Mouse (Mus musculus): ENCODE measurements around the gene Clpb.

Gene Clpb

DNA sequence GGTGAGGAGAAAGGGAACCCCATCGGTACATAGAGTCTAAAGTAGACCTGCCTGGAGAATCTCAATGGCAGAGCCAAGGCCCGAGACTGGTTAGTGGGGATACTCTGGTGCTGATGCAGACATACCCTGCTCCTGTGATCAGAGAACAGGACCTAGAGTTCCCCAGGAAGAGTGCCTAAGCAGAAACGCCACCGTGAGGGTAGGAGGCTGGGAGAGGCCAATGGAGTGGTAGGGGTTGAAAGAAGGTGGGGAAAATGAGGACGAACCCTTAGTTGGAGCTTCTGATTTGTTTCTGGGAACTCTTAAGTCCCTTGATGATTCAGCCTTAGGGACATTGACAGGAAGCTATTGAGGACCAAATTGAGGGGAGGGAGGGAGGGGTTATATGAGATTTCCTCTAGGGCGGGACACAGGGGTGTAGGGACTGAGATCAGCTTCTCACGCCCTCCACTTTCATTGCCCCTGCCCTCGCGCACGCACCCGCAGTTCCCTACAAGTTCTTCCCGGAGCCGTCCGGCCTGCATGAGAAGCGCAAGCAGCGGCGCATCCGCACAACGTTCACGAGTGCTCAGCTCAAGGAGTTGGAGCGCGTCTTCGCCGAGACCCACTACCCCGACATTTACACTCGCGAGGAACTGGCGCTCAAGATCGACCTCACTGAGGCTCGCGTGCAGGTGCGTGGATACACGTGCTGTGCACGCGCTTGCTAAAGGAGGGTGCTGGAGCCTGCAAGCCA, 157.0 kb downstream of the Clpb start:
- in situ Hi-C loops (cut with MseI, MboI), result loop anchor here in 1 of 2 experiments (10.0 kb wide), 1 partner anchor 156 kb away; the partner anchor contains the start of gene Clpb

GRCm38 (mm10) chr7:101821571-101822501, 158.4 kb downstream of the Clpb start:
- in situ Hi-C loops (cut with MseI, MboI), result loop anchor here in 1 of 2 experiments (10.0 kb wide), 1 partner anchor 157 kb away; the partner anchor contains the start of gene Clpb

GRCm38 (mm10) chr7:101822836-101823757, 159.7 kb downstream of the Clpb start:
- in situ Hi-C loops (cut with MseI, MboI), result loop anchor here in 1 of 2 experiments (10.0 kb wide), 1 partner anchor 158 kb away; the partner anchor contains the start of gene Clpb

GRCm38 (mm10) chr7:101823758-101824630, 160.6 kb downstream of the Clpb start:
- in situ Hi-C loops (cut with MseI, MboI), result loop anchor here in 1 of 2 experiments (10.0 kb wide), 1 partner anchor 159 kb away; the partner anchor contains the start of gene Clpb

DNA sequence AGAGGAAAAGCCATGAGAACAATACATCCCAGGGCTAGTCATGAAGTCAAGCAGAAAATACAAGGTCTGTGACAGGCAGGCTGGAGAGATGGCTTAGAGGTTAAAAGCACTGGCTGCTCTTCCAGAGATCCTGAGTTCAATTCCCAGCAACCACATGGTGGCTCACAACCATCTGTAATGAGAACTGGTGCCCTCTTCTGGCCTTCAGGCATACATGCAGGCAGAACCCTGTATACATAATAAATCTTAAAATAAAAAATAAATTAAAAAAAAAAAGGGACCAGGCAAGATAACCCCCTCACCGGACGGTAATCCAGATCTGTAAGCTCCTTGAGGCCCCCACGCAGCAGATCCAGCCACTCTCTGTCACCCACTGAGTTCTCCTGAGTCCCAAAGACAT, 166.9 kb downstream of the Clpb start:
- in situ Hi-C loops (cut with MseI, MboI), result no loop called here

GRCm38 (mm10) chr7:101831437-101831836, 168.0 kb downstream of the Clpb start:
- in situ Hi-C loops (cut with MseI, MboI), result no loop called here

DNA sequence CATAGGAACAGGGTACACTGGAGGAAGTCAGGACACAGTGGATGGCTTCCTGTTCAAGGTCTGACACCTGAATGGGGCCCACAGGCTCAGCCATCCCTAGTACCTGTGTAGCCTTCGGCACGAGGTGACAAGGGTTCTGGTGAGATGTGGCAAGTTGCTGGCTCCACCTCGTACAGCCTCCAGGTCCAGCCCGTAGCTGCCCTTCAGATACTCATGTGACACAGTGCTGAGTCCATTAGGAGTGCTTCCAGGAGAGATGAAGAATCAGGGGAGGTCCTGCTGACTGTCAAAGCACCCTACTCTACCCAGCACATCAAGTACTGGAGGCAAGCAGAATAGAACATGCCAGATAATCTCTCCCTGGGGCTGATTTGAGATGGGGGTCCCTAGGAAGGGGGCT, 168.9 kb downstream of the Clpb start:
- in situ Hi-C loops (cut with MseI, MboI), result no loop called here

GRCm38 (mm10) chr7:101833352-101833751, 169.9 kb downstream of the Clpb start:
- in situ Hi-C loops (cut with MseI, MboI), result no loop called here

GRCm38 (mm10) chr7:101833916-101834584, 170.6 kb downstream of the Clpb start:
- in situ Hi-C loops (cut with MseI, MboI), result no loop called here

GRCm38 (mm10) chr7:101834903-101835302, 171.5 kb downstream of the Clpb start:
- in situ Hi-C loops (cut with MseI, MboI), result no loop called here

DNA sequence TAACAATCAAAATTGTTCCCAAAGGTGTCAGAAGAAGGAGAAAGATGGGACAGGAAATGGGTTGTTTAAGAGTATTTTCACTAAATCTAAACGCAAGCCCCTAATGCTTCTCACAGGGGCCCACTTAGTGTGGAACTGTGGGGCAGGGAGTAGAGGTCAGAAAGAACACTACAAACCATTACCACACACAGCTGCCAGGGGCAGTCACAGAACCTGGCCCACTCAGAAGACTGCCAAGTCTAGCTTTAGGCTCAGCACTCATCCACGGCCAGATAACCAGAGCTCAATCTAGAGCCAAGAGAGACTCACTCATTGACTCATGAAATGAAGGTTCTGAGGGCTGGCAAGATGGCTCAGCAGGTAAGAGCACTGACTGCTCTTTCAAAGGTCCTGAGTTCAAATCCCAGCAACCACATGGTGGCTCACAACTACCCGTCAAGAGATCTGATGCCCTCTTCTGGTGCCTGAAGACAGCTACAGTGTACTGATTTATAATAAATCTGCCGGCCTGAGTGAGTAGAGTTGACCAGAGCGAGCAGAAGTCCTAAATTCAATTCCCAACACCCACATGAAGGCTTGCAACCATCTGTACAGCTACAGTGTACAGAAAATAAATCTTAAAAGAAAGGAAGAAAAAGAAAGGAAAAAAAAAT, 172.2 kb downstream of the Clpb start:
- in situ Hi-C loops (cut with MseI, MboI), result no loop called here

DNA sequence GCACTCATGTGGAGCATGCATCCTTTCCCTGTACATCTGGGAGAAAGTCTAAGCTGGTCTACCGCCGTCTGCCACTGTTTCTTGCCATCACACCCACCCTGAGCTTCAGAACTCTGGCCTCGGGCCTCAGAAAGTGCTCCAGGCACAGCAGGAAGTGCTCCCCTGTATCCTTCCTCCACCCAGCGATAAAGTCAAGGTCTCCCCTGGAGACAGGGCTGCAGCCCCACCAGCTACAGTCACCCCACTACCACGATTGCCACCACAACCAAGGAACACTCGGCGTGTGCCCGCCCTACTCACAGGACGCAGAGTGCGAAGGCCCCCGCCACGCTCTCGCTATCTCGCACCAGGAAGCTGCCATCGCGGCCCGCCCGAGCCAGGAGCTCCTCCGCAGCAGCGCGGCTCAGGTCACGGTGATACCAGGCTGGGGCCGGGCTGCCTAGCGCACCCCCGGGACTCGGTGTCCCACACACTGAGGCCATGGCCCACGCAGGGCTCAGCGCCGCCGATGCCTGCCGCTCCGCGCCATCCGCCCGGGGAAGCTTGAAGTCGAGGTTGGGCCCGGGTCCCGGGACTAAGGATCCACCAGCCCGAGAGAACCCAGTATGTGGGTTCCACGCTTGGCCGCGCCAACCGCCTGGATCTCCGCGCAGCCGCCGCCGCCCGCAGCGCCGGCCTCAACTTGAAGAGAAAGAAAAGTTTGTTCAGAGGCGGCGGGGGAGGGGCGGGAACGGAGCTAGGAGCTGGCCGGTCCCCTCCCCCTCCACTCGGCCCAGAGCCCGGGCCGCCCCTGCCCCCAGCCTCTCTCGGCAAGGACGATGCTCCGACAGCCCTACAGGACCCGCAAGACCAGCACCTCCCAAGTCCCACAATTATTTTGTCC, 173.1 kb downstream of the Clpb start:
- in situ Hi-C loops (cut with MseI, MboI), result no loop called here

DNA sequence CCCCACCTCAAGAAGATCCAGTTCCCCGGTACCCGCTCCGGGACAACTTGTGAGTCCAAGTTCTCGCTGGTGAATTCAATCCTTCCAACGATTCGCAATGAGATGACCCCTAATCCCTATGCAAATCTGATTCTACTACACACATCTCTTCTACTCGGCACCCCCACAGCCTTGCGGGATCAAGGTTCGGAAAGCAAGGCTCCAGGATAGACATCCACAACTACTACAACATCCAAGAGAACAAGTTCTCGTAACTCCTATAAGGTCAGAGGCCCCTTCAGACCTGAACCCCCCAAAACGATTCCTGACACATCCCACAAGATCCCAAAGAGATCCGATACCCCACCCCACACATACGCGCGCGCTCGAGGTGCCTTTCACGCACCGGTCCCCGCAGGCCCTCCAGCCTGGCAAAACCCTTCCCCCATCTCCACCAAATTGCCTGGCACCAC, 173.7 kb downstream of the Clpb start:
- in situ Hi-C loops (cut with MseI, MboI), result no loop called here

GRCm38 (mm10) chr7:101837606-101838471, 174.4 kb downstream of the Clpb start, which contains the start of gene Inppl1:
Gene Inppl1 (minus strand): TSS chr7:101838229.
- in situ Hi-C loops (cut with MseI, MboI), result no loop called here

DNA sequence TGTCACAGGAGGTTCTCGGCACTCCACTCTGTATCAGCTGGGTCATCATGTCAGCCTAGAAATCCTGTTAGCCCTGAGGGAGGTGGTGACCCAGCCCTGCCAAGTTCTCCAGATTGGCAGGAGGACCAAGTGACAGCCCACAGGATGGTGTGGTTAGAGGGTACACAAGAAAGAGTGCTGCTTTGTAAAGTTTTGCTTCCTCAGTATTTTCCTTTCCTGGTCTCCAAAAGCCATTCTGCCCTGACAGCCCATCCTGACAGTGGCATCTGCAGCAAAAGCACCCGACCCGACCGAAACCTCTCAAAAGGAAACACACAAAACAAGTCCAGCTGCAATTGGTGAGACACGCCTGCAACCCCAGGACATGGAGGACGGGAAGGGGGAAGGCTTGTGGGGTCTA, 180.8 kb downstream of the Clpb start:
- in situ Hi-C loops (cut with MseI, MboI), result no loop called here
